Mouse (Mus musculus): Measurements from ENCODE around the gene Kifc5b. TPM values are rescaled to one million over a fixed set of nuclear protein-coding genes. Genes with fewer than 3 reads are reported as not detected.

Kifc5b gene
- polyA plus RNA-seq, 1 experiment from 2014 or later = 6.6 TPM

DNA sequence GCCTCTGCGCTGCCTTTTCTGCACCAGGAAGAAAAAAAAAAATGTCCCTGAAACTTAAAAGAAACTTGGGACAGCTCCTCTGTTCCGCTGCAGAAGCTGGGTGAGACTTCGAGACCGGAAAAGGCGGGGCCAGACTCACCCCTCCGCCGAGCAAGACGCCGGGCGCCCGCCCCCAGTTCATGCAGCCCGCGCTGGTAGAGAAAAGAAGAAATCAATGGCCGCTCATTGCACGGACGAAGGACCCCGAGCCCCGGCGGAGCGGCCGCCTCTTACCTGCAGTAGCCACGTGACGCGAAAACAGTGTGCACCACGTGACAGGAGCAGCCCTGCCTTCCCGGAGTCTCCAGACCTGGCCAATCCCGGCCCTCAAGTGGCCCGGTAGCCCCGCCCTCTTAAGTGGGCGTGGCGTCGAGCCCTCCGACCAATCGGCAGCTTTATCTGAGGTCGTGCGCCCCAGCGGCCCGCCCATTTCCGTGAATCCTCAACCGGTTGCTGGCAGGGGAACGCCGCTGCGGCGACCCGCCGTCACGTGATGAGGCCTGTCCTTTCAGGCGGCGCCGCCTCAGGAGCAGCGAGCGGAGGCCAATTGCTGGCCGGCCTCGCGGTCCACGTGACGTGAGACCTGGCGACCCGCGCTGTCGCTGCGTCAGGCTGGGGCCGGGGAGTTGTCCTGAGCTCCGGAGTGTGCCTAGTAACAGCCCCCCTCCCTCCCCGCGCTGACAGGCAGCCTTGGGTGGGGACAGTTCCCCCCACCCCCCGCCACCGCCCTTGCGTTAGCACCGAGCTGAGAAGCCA, 22.5 kb downstream of the Kifc5b start, which contains the start of gene Cuta:
Gene Cuta (minus strand): TSS at position 392 of the 795 bp plus-strand sequence.
- Histone ChIP-seq H3K36me3 (peaks cover 36% of the 10 kb centered on the region), H3K4me1 (peaks cover 47% of the 10 kb centered on the region), H3K27me3 (replicated peaks) (no peaks in the 10 kb centered on the region; the same call in 1 of the 2 replicates), H3K27ac (peak within 1 kb of the TSS; percentile 96), H3K4me3 (peak within 1 kb of the TSS; percentile 73), H3K9me3 (replicated peaks) (no peaks in the 10 kb centered on the region), H3K4me2 (peak within 1 kb of the TSS; percentile 97), H3K9ac (peak within 1 kb of the TSS; percentile 90)
- ATAC-seq = peak; percentile 91
- under 1% methylated on average over 70 of the region's 70 CpGs for WGBS (ENCODE audit: insufficient replicate concordance)

DNA sequence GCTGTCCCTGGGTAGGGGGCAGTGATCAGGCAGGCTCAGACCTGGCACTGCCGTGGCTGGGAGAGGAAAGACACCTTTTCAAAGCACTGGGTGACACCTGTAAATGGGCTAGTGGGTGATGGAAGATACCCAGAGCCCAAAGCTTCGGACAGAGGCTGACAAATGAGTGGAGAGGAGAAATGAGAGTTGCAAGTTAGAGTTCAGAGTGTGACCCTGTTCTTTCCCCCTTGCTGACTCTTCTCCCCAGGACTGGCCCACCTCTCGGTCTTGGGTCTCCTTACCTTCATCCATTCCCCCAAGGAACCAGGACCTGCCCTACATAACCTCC, 23.0 kb downstream of the Kifc5b start:
- no peak for ATAC-seq
- WGBS (ENCODE audit: insufficient replicate concordance) = 11% methylated on average over 3 of the region's 3 CpGs
- peak overlapping the region; percentile 96 for H3K27ac ChIP-seq
- peak overlapping the region; percentile 90 for H3K9ac ChIP-seq
- H3K4me2 ChIP-seq = peak overlapping the region; percentile 97
- H3K9me3 ChIP-seq (replicated peaks) = no peaks in the 10 kb centered on the region
- no peaks in the 10 kb centered on the region; the same call in 1 of the 2 replicates for H3K27me3 ChIP-seq (replicated peaks)
- H3K4me3 ChIP-seq = peak overlapping the region; percentile 73
- H3K4me1 ChIP-seq = peaks cover 47% of the 10 kb centered on the region
- H3K36me3 ChIP-seq = peaks cover 30% of the 10 kb centered on the region

DNA sequence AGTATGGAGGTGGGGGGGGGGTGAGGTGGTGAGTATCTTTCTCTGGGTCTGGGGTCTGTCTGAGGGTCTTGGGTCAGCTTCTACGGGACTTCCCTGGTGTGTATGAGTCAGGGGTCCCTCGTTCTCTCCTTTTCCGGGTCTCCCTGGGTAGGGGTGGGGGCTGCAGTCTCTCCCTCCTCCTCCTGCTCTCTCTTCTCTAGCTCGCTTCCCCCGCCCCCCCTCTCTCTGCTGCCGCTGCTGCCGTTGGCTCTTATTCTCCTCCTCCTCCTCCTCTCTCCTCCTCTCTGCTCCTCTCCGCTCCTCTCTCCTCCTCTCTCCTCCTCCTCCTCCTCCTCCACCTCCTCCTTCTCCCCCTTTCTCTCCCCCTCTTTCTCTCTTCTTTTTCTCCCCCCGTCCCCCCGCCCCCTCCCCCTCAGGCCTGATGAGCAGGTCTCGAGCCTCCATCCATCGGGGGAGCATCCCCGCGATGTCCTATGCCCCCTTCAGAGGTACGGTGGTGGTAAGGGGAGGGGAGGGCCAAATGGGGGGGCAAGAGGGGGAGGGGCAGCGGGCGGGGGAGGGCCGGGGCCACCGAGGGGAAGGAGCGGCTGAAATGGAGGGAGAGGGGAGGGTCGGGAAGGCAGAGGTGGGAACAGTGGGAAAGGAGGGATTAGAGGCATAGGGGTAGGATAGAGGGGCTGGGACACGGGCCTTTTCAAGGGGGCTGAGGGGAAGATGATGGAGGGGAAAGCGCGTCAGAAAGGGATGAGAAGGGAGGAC, 24.3 kb downstream of the Kifc5b start, which contains the start of gene Syngap1:
Gene Syngap1 (plus strand): TSS at position 223 of the 759 bp plus-strand sequence.
- no peaks in the 10 kb centered on the region for H3K9me3 ChIP-seq (replicated peaks)
- H3K4me3 ChIP-seq = peak within 1 kb of the TSS; percentile 73
- H3K36me3 ChIP-seq = peaks cover 17% of the 10 kb centered on the region
- H3K4me1 ChIP-seq = peaks cover 53% of the 10 kb centered on the region
- no peak for ATAC-seq
- peak within 1 kb of the TSS; percentile 97 for H3K4me2 ChIP-seq
- peak within 1 kb of the TSS; percentile 96 for H3K27ac ChIP-seq
- H3K9ac ChIP-seq = peak within 1 kb of the TSS; percentile 90
- 8% methylated on average over 21 of the region's 24 CpGs for WGBS (ENCODE audit: insufficient replicate concordance)
- peaks cover 5% of the 10 kb centered on the region for H3K27me3 ChIP-seq (replicated peaks)

DNA sequence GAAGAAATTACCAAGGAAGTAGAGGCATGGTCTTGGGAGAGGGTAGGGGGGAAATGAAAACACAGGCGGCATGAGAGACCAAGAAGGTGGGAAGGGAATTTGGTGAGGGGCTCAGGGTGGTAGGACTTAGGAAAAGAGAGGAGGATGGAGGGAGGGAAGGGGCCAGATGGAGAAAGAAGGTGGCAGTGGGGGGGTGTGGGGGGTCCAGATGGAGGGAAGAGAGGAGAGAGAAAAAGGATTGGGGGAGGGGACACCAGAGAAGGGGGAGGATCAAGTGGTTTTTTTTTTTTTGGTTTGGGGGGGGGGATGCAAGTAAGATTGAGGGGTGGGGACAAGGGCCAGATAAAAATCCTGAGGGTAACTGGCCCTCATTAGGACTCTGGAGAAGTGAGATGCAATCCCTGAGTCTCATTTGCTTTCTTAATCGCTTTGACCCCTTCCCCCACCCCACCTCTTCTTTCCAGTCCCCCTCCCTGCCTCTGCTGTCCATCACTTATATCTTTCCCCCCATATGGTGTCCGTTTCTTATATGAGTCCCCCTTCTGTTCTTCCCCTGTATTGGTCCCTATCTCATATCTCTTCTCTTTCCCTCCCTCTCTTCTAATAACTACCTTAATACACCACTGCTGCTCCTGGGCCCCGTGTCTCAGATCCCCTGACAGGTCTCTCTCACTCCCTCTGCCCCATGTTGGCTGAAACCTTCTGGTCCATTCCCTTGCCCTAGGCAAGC, 25.1 kb downstream of the Kifc5b start:
- H3K27me3 ChIP-seq (replicated peaks) = peaks cover 13% of the 10 kb centered on the region
- H3K9ac ChIP-seq = peak overlapping the region; percentile 69; the same call in 1 of the 2 replicates
- H3K27ac ChIP-seq = 0 out of 2 replicates have a peak overlapping the region, but pooled peaks have one; percentile 96
- ATAC-seq = no peak
- 6% methylated on average over 4 of the region's 4 CpGs for WGBS (ENCODE audit: insufficient replicate concordance)
- H3K9me3 ChIP-seq (replicated peaks) = no peaks in the 10 kb centered on the region
- peak overlapping the region; percentile 58 for H3K4me3 ChIP-seq
- peaks cover 60% of the 10 kb centered on the region for H3K4me1 ChIP-seq
- H3K36me3 ChIP-seq = peaks cover 9% of the 10 kb centered on the region
- H3K4me2 ChIP-seq = peak overlapping the region; percentile 97

DNA sequence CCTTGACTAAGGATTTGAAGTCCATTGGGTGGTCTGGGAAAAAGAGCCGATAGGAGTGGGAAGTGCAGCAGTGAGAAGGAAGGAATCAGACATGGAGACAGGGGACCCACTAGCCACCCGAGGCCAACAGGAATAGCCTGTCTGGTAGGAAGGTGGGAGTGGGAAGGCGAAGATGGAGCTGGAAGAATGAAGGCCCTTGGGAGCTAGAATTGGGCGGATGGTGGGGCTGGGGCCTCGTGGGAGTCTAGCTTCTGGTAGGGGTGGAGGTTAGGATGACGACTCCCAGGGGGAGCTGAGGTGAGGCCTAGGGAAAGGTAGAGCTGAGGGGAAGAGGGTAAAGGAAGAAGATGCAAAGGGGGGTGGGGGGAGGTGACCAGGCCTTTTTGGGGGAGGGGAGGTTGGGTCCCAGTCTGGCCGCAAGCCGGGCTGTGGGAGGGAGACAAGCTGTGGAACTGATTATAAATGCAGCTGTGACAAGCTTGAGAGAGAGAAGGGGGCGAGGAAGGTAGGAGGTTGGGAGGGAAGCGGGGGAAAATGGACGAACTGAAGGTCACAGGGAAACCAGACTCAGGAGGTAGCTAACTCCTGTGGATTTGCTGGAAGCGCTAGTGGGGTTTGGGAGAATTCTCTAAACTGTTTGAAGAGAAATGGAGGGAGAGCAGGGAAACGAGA, 29.1 kb downstream of the Kifc5b start:
- peaks cover 31% of the 10 kb centered on the region for H3K27me3 ChIP-seq (replicated peaks)
- H3K9me3 ChIP-seq (replicated peaks) = no peaks in the 10 kb centered on the region
- WGBS (ENCODE audit: insufficient replicate concordance) = 41% methylated on average over 13 of the region's 13 CpGs
- ATAC-seq = no peak
- peaks cover 67% of the 10 kb centered on the region for H3K4me1 ChIP-seq
- peak overlapping the region; percentile 53 for H3K4me3 ChIP-seq
- peak overlapping the region; percentile 18; the same call in 1 of the 2 replicates for H3K27ac ChIP-seq
- no peaks in the 10 kb centered on the region for H3K36me3 ChIP-seq
- peak overlapping the region; percentile 70 for H3K9ac ChIP-seq
- H3K4me2 ChIP-seq = peak overlapping the region; percentile 81

DNA sequence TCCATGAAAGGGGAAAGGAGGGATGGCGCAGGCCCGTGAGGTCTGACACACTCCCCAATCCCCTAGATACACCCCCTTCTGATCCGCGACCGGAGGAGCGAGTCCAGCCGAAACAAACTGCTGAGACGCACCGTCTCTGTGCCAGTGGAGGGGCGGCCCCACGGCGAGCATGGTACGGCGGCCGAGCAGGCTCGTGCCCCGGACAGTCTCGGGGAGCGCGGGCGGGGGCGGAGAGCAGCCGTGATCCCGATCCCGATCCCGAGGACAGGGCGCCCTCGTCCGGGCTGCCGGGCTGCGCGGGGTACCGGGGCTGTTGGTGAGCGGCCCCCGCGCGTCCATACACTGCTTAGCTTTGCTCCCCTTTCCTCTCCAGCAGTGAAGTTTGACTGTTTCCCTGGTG, 29.7 kb downstream of the Kifc5b start:
- H3K4me2 ChIP-seq = peak overlapping the region; percentile 81
- H3K27me3 ChIP-seq (replicated peaks) = peaks cover 34% of the 10 kb centered on the region
- peak overlapping the region; percentile 70 for H3K9ac ChIP-seq
- peaks cover 67% of the 10 kb centered on the region for H3K4me1 ChIP-seq
- ATAC-seq = peak; percentile 40
- H3K27ac ChIP-seq = peak overlapping the region; percentile 18; the same call in 1 of the 2 replicates
- H3K36me3 ChIP-seq = no peaks in the 10 kb centered on the region
- peak overlapping the region; percentile 53 for H3K4me3 ChIP-seq
- 5% methylated on average over 37 of the region's 37 CpGs for WGBS (ENCODE audit: insufficient replicate concordance)
- no peaks in the 10 kb centered on the region for H3K9me3 ChIP-seq (replicated peaks)

DNA sequence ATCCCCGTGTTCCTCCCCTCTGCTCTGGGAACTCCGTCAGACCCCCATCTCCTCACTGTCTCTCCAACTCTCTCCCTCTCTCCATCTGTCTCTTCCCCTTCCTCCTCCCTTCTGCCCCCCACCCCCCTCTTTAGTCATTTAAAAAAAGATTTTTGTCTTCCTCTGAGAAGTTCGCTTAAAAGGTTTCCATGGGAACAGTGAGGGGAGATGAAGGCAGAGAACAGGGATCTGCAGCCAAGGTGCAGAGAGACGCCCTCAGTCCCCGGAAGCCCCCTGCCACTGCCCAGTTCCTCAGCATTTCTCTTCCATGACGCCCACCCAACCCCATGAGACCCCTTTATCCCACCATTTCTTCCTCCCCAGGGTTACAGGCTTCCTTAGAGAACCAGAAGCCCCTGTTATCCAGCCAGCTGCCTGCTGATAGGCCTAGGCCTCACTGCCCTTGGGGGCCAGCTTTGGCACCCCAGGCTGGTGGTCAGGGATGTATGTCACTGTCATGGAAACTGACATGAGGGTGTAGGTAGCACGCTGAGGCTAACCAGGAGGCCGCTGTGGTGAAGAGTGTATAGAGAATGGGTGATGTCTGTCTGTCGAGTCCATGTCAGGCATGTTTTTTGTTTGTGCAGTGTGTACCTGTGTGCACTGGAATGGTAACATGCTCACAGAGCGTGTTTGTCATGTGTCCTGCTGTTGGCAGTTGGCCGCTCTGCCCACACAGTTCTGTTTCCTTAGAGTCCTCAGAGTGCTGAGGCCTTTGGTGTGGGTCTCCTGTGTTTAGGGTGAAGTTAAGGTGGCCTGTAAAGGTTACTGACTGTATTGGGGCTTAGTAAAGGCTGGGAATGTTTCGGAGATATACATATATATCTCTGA, 30.6 kb downstream of the Kifc5b start:
- WGBS (ENCODE audit: insufficient replicate concordance) = 72% methylated on average over 12 of the region's 12 CpGs
- H3K27ac ChIP-seq = no peak overlapping the region
- H3K36me3 ChIP-seq = no peaks in the 10 kb centered on the region
- no peak for ATAC-seq
- no peak overlapping the region; the same call in 1 of the 2 replicates for H3K9ac ChIP-seq
- H3K4me1 ChIP-seq = peaks cover 67% of the 10 kb centered on the region
- peaks cover 43% of the 10 kb centered on the region for H3K27me3 ChIP-seq (replicated peaks)
- peak overlapping the region; percentile 53; the same call in 1 of the 2 replicates for H3K4me3 ChIP-seq
- H3K4me2 ChIP-seq = peak overlapping the region; percentile 81
- H3K9me3 ChIP-seq (replicated peaks) = no peaks in the 10 kb centered on the region

DNA sequence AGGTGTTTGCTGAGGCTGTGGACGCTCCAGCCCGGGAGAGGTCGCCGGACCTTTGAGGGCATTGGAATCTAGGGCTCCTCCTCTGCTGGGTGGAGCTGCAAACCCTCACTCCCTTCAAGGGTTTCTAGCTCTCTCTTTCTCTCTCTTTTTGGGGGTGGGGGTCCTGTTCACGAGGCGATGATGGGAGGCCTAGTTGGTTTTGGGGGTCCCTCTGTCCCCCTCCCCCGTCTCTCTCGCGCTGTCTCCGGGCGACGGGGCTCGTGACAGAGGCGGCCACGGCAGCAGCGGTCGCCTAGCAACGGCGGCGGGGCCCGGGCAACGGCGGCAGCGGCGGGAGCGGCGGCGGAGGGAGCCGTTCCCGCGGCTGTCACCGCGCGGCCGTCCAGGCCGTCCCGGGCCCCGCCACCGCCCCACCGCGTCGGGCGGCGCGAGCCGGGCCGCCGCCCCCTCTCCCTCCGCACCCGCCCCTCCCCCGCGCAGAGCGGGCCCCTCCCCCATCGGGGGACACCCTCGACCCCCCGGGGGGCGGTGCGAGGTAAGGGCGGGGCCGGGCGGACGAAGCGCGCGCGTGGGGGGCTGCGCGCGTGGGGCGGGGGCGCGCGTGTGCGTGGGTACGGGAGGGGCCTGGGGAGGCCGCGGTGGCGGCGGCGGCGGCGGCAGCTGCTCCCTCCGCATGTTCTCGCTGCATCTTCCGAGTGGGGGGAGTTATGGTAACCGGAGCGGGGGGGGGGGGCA, 31.6 kb downstream of the Kifc5b start:
- ATAC-seq = no peak

DNA sequence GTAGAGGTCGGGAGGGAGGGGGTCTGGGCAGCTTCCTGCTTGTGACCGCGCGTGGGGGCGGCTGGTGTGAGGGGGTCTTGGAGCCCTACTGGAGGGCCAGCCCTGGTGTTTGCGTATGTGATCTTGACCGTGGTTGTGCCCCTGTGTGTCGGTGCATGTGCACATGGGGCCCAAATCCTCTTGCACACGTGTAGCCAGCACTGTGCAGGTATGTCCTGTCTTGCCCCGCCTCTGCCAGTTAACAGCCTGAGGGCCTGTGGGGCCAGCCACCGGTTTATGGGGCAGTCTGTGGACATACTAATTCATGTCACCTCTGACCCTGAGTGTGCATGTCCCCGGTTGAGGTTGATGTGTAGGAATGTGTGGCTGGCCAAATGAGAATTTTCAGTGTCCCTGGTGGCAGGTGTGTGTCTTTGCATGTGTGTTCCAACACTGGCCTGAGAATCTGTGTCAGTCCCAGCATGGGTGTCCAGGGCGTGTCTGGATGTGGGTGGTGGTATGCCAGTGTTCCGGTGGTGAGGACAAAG, 32.2 kb downstream of the Kifc5b start:
- WGBS (ENCODE audit: insufficient replicate concordance) = 15% methylated on average over 13 of the region's 14 CpGs
- ATAC-seq = peak; percentile 23; the same call in 1 of the 2 replicates
- H3K4me1 ChIP-seq = peaks cover 82% of the 10 kb centered on the region
- H3K9me3 ChIP-seq (replicated peaks) = no peaks in the 10 kb centered on the region
- H3K36me3 ChIP-seq = no peaks in the 10 kb centered on the region
- peak overlapping the region; percentile 83 for H3K9ac ChIP-seq
- H3K4me3 ChIP-seq = peak overlapping the region; percentile 72
- H3K27me3 ChIP-seq (replicated peaks) = peaks cover 59% of the 10 kb centered on the region
- peak overlapping the region; percentile 99 for H3K4me2 ChIP-seq
- H3K27ac ChIP-seq = peak overlapping the region; percentile 55

More for the DNA sequence above, 31.6 kb downstream of the Kifc5b start:
- Histone ChIP-seq H3K9ac (peak overlapping the region; percentile 83), H3K36me3 (no peaks in the 10 kb centered on the region), H3K9me3 (replicated peaks) (no peaks in the 10 kb centered on the region), H3K27ac (peak overlapping the region; percentile 55; the same call in 1 of the 2 replicates), H3K4me1 (peaks cover 75% of the 10 kb centered on the region), H3K4me3 (peak overlapping the region; percentile 72), H3K27me3 (replicated peaks) (peaks cover 53% of the 10 kb centered on the region), H3K4me2 (peak overlapping the region; percentile 99)
- under 1% methylated on average over 46 of the region's 87 CpGs for WGBS (ENCODE audit: insufficient replicate concordance)

DNA sequence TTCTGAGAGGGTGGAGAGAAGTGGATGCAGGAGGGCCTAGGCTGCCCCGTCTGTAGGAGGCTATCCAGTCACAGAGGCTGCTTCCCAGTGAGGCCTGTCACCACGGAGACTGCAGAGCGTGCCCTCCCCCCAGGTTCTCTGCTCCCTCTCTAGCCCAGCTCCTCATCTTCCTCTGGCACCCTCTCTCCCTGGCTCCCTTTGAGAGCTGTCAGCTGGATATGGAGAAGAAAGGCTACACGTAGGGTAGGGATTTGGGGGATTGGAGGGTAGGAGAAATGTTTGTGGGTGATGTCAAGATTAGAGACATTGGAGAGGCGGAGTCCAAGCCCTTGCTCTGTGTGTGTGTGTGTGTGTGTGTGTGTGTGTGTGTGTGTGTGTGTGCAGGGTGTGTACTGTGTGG, 33.0 kb downstream of the Kifc5b start:
- Histone ChIP-seq H3K4me3 (no peak overlapping the region), H3K9me3 (replicated peaks) (no peaks in the 10 kb centered on the region), H3K27me3 (replicated peaks) (peaks cover 59% of the 10 kb centered on the region), H3K36me3 (peaks cover 3% of the 10 kb centered on the region; the same call in 1 of the 2 replicates), H3K4me1 (peaks cover 88% of the 10 kb centered on the region), H3K27ac (peak overlapping the region; percentile 46; the same call in 1 of the 2 replicates), H3K4me2 (no peak overlapping the region), H3K9ac (no peak overlapping the region)
- no peak for ATAC-seq
- 44% methylated on average over 5 of the region's 5 CpGs for WGBS (ENCODE audit: insufficient replicate concordance)
